Mouse (Mus musculus): ENCODE measurements at regions not wholly inside any gene's neighbourhood (a gene's known extent, or its start where the extent isn't known, plus 50 kb on each side); places are given as distances from the start of the nearest gene placed in this dataset.

DNA sequence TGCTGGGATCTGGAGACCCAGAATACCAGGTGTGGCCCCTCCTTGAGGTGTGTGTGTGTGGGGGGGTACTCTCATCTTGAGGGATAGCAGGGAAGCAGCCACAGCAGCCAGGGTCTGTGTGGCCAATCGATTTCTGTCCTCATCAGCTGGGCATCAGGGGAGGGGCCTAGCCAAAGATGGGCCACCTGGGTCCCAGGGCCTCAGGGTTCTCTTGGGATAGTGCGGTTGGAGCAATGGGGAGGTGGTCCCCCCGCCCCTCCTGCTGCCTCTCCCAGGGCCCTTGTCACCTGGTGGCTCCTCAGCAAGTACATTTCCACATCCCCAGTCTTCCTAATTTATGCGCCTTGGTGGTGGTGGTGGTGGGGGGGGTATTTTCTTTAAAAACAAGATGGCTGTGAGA is 55.4 kb downstream of the Uncx start:
- no peak for DNase-seq

DNA sequence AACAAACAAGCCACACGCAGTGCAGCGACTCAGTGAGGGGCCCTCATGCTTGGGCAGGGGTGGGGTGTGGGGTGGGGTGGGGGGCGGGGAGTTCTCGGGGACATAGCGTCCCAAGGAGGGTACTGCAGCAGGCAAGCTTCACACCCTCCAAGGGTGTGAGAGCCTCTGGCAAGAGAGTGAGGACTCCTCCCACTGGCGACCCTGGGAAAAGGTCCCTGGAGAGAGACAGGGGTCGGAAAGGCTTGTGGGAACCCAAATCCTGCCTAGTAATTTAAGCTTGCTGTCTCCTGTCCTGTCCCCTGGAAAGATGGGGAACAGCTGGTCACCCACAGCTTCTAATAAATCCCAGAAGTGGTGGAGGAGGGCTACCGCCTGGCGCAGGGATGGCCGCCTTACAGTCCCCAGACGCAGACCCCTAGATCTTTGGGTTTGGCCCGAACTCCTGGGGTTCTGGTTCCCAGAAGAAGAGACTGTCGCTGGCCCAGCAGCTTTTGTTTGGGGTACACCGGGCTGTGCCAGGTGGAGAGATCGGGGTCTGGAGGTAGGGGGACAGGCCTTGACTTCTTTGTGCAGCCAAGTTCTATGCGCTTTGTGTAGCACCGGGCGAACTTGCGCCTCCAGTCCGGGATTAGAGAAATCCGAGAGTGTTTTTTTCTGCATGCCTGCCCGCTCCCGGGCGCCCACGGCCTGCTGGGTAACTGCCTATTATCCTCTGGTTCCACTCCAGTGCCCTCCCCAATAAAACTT is 56.1 kb downstream of the Uncx start:
- DNase-seq, result peak; percentile 46 to 55

DNA sequence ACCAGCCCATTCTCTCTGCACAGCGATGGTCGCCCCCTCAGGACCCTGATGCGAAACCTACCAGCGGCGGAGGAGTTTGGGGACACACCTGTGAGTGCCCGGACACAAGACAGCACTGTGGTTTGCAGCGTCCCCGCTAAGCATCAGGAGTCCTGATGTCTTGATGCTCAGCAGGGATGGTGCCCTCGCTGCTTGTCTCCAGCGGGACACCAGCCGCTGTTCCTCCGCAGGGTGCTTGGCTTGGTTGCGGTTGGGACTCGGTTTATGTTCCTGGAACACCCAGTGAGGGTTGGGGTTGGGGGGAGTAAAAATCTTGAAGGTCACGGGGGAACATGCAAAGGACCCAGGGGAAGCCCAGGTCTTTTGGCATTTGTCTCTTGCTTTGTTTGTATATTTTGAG is 56.9 kb downstream of the Uncx start:
- no peak for DNase-seq

DNA sequence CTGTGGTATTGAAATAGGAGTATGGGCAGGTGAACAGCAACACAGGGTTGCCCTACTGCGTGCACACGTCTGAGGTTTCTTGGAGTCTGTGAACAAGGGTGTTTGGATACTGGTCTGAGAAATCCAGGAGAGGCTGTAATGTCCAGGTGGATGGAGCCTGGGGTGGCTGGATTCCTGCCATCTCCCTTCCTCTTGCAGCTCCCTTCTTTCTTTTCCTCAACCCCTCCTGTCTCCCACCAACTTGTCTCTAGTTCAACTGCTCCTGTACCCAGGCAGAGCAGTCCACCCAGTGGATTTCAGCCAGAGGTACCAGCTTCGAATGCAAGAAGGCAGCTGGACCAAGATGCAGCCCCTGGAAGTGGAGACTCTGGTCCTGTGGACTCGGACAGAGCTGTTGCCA is 59.6 kb downstream of the Uncx start:
- DNase-seq, result no peak

DNA sequence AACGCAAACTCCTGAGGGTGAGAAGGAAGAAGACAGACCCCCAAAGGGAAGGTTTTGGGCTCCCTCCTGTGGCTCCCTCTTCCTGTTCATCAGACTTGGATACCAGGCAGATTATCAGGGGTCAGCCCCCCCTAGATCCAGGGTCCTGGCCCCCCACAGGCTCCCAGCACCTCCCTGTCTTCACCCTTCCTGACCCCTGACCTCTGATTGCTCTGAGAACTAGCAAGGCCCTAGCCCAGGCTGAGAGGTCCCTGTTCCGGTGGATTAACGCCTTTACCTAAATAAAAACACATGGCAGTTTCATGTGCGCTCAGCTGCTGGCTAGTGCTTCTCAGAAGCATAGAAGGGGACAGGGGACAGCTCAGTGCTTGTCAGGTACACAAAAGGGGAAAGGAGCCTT is 60.2 kb downstream of the Uncx start:
- DNase-seq, result no peak

DNA sequence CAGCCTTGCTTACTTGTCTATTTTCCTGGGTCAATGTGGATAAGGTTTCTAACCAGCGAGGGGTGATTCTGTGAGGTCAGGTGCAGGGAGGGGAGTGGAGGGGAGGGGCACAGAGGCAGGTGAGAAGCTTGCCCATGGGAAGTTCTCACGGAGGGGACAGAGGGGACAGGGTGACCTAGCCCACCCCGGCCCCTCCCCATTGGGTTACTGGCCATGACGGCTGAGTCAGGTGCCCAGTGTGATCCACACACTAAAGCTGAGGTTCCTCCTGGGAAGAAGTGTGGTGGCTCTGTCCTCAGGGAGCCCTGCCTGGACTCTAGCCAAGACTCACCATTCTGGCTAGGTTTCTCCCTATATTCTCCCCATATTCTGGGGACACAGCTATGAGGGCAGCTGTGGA is 61.0 kb downstream of the Uncx start:
- no peak for DNase-seq

DNA sequence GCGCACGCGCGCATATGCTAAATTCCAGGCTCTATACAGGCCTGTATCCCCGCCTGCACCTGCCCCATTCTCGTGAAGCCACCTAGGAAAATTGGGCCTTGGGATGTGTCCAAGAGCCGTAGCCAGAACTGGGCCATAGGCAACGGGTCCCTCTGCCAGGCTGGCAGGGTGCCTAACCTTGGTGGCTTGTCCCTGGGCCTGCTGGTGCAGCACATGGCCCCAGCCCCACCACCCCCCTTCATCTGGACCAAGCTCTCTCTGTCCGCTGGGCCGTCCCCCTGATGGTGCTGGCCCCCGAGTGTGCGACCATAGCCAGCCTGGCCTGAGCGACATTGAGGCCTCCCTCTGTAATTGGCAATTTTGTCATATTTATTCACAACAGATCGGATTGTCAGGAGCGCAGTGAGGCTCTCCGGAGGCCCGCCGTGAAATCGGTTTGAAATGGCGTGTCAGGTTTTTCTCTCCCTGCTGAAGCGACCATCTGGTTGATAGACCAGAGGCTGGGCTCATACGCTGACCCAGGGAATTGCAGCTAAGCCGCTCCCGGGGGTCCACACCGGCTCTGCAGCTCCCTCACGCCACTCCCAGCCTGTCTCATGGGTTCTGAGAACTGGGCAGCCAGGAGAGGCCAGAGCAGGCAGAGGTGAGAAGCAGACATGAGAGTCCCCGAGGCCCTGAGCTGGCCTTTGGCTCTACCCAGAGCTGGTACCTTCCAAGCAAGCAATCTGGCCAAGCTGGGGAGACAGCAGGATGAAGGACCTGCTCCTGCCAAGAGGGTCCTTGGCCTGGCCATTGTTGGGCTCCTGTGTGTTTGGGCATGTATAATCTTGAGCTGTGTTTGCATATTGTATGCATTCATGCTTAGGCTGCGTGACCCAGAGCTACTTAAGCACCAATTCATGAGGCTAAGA is 67.6 kb downstream of the Uncx start:
- DNase-seq, result peak in 1 of 2 experiments; percentile 39

DNA sequence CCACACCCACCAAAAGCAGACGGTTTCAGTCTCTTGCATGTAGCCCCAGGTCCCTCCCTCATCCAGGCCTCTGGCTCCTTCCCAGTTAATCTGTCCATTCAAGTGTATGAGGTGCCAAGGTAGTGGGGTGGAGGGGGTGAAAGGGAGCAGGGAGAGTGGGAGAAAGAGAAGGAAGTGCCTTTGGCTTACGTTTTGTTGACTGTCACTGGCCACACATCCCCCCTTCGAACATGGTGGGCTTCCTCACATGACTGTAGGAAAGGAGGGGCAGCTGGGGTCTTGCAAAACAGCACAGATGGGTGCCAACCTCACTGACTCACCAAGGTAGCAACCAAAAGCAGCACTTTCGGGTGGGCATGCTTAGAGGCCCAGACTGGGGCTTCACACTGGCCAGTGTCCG is 68.9 kb downstream of the Uncx start:
- DNase-seq, result no peak

DNA sequence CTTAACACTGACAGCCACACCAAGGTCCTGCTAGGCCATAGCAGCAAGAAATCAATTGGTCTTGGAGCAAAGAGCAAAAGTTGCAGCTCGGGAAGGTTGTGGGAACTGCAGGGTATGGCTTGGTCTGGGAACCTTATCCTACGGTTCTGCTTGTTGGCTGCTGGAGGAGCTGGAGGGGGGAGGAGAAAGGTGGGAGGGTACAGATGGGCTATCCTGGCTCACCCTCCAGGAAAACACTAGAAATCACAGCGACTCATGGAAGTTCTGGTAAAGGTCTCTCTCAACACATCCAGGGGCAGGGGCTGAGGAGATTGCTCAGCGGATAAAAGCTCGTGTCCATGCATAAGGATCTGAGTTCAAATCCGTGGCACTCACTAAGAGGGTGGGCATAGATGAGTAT is 69.4 kb downstream of the Uncx start:
- DNase-seq, result no peak

DNA sequence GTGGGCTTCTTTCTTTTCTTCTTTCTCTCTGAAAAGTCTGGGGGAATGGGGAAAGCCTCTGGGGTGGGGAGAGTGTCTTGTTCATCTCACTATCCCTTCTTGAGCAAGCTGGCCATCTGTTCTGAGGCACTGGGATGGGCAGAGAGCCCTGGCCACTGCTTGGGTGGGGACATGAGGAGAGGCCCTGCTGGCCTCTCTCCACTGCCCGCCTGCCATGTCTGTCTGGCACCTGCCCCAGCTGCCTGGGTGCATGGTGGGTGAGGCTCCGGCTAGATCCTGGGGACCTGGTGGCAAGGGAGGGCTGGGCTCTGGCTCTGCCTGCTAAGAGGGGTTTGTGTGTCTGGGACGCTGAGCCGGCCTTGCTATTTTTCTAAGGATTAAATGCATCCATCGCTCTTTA is 70.3 kb downstream of the Uncx start:
- no peak for DNase-seq

DNA sequence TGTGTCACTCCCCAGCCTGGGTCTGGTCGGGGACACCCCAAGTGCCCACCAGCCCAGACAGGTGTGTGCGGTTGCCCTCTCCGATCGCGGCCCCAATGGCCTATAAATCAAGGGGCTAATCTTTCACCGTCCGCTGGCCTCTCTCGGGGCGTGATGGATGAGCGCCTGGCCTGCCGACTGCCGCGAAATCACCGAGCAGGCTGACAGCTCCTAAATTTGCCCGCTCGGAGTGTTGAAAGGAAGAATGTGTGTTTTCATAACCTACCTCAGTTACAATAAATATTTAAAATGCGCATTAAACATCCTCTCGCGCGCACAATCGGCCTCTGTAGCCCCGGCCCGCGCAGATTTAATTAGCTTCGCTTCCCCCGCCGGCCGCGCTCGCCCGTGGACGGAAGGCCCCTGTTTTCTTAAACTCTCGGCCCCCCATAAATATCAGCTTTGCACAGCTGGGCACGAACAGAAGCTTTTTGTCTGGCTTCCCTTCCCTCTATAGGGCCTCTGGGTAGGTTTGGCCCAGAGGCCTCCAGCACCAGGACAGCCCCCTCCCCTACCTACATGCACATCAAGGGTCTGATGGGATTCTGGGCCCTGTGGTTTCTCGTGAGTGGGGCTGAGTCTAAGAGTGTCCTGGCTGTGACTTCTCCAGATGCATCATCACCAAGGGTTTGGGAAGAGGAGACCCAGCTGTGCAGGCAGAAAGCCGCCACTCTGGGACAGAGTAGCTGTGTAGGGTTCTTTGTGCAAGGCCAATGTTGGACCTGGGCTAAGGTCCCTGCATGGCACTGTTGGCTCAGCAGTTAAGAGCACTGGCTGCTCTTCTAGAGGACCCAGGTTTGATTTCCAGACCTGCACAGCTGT is 76.2 kb downstream of the Uncx start:
- no peak for DNase-seq

DNA sequence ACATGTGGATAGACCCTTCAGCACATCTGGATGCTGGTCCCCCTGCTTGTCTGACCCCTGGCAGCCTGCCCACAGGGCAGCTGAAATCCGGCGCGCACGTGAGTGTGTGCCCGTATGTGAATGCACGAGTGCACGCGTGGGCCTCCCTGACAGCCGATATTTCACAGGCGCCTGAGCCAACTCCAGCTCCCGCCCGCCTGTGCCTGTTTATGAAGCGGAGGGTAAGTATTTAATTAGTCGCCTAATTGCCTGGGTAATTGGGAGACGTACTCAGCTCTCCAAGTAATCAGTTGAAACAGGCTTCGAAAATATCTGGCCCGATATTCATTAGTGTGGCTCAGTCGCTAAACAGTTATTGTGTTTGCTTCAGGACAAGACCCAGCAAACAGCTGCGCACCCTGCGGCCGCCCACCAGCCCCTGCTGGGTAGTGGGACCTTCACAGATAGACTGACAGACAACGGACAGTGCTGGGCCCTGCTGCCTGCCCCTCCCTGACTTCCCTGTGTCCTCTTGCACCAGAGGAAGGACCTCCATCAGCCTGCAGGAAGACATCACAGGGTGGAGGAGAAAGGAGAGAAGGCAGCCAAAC is 82.7 kb downstream of the Uncx start:
- DNase-seq, result no peak

DNA sequence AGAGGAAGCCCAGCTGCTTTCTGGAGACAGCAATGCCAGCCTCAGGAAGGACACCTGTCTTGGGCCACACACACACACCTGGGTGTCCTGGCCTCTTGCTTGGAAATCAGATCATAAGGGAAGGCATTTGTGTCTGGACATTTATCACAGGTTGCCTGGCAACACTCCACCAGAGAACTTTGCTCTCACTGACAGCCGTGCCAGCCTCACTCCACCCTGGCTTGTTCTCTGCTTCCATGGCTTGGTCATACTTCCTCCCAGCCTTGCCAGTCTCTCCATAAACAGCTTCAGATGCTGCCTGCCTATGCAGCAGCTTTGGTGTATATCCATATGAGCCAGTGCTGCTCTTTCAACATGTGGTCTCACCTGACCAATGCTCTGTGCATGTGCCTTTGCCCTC is 84.3 kb downstream of the Uncx start:
- DNase-seq, result peak; percentile 56 to 67

DNA sequence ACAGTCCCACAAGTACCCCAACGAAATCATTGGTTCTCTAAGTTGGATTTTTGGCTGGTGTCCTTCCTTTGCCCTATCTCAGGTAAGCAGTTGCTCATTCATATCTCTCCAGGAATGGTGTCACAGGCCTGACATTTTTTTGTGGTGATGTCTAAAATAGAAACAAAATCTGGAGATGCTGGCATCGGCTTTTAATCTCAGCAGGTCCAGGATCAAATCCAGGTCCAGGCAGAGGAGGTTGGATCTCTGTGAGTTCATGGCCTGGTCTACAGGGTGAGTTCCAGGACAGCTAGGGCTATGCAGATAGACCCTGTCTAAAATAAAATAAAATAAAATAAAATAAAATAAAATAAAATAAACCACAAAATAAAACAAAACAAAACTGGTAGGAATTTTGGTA is 93.7 kb downstream of the Uncx start:
- DNase-seq, result no peak

DNA sequence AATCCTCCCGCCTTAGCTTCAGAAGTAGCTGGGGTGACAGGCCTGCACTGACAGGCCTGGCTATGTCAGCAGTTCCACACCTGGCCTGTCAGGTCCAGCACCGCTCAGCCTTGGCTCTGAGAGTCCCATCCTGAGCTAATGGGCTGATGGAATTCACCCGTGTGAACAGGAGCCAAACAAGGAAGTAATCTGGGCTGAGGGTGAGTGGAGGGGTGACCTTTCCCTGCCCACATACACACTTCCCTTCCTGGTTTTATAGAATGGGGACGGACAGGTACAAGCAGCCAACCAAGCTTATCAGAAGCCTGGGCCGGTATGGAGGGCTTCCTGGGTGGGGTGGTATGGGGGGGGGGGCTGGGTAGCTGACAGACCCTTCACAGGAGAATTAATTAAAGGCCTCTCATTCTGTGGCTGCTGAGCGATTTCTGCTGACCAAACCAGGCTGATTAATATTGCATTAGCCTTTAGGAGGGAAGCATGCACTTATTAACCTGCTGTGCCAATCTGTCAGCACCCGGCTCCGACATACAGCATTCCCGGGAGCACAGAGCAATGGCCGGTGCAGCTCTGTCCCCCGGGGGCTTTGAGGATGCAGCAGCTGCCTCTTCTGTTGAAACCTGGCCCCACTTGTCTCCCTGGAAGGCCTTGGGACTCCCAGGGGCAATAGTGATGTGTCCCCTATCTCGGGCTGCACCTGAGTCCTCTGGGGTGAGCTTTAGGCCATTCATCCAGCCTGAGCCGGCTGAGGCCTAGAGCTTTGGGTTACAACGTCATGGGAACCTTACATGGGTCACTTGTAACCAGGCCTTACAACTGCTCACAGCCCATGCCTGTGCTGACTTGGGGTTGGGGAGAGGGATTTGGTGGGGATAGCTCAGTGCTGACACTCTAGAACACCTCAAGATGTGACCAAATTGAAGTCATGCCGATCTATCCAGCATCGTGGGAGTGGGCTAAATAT is 95.2 kb downstream of the Micall2 start:
- DNase-seq, result peak; percentile 28 to 67

DNA sequence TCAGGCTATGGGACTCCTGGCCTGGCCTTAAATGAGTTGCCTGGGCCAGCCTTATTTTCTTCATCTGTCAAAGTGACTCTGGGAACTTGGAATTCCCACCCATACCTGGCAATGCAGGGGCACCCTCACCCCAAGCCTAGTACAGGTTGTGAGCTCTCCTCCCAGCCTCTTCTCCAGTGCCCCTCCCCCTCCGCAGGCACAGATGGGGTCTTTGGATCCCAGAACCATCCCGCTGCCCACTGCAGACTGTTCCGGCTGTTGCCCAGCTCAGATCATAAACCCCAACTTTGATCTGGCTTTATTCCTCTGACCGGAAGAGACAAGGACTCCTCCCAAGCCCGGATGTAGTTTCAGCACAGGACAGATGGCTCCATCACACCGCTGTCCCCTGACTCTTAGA is 91.3 kb downstream of the Micall2 start:
- DNase-seq, result no peak

DNA sequence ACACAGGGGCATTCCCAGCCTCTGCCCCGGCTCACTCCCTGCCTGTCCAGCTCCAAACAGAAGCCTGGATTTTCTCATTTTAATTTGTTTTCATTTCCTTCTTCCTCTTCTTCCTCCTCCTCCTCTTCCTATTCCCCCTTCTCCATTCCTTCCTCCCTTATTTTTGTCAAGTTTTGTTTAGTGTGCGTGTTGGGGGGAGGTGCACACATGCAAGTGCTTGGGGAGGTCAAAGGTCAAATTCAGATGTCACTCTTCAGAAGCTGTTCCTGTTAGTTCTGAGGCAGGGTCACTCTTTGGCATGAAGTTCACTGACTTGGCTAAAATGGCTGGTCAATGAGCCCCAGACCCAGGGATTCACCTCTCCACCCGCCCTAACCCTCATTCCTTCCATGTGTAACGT is 85.1 kb downstream of the Micall2 start:
- no peak for DNase-seq
